Mouse (Mus musculus) lung, adult 2 months (tissue): ENCODE measurements around the gene Rinl. TPM values are rescaled to one million over a fixed set of nuclear protein-coding genes. Genes with fewer than 3 reads are reported as not detected.

ENCODE experiments used
- DNase-seq: peaks from one replicate; pipeline ENCODE4 v3.0.0; 2022
- H3K4me1 ChIP-seq: fragments of 200-500 bp; 2 replicates; pipeline ENCODE4 v1.6.1; 2011; ENCODE audit warnings: low read length; ENCODE audit not compliant: control insufficient read depth, insufficient read depth
- H3K4me3 ChIP-seq: fragments of 200-500 bp; replicated peaks from 2 replicates; pipeline ENCODE3; 2011; ENCODE audit warnings: low read depth, mild to moderate bottlenecking, control low read depth, low read length; ENCODE audit errors: extremely low read depth
- CTCF ChIP-seq: fragments of 200-500 bp; IDR thresholded peaks from 2 replicates; pipeline ENCODE4 v1.5.1; 2011; ENCODE audit warnings: mild to moderate bottlenecking, low read length, control low read depth; ENCODE audit not compliant: insufficient read depth
- POLR2A ChIP-seq: fragments of 200-500 bp; IDR thresholded peaks from 2 replicates; pipeline ENCODE4 v1.6.1; 2011; ENCODE audit warnings: low read depth, mild to moderate bottlenecking, control low read depth, low read length, borderline replicate concordance; ENCODE audit errors: extremely low read depth
- WGBS: fragments of 180-500 bp; shearing (Covaris S2); methylation state at CpG from one replicate; pipeline ENCODE4 v1.1.7; 2018; 5-methylcytosine and 5-hydroxymethylcytosine counted together
- polyA plus RNA-seq: library from polyadenylated mRNA; depleted of rRNA; stranded (reverse); fragments of >200 nt; gene quantifications from 2 replicates; pipeline ENCODE4 v1.2.3, GENCODE M21; 2012; rRNA removed

The Rinl gene
- 11.2 and 14.5 TPM in 2 replicates for polyA plus RNA-seq

DNA sequence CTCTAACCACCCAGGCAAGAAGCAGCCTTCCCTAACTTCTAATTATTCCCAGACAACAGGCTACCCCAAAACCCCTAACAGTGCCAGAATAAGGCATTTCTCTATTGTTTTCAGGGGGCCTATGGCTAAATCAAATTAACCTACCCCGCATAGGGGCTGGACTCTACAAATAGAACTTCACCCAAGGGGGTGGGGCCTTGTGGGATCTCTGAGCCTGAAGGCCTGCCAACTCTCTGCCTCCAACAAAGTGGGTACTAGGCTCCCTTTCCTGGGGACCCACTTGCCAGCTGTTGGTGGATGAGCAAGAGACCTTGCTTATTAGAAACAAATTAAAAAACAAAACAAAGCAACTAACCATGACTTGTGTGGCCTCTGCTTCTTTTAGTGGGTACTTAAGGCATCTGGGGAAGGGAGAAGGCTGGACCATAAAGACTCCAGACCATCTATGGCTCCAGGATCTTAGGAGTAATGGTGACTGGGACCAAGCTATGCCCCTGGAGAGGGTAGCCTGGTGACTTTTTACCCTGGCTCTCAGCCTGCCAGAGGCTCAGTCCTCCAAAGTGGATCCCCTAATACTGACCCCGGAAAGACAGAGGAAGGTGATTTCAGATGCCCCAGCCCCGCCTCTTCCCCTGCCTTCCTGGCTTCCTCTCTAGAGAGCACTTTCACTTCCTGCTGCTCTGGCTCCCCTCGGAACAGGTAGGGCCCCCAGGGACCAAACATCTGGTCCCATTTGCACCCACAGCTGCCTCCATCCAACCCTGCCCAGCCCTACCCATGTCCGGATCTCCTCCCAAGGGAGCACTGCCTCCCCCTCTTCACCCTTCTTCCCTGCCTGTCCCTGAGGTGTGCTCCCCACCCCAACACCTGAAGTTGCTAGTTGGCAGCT, at the start of gene Rinl:
Gene Rinl (plus strand): TSS at position 663 of the 889 bp plus-strand sequence.
- 52% methylated on average over 5 of the region's 5 CpGs for whole genome bisulfite sequencing
- Histone ChIP-seq H3K4me3 (peak within 1 kb of the TSS; percentile 49), H3K4me1 (no peaks in the 10 kb centered on the region)
- TF ChIP-seq CTCF (no peak), POLR2A (no peak)
- DNase-seq, result no peak

DNA sequence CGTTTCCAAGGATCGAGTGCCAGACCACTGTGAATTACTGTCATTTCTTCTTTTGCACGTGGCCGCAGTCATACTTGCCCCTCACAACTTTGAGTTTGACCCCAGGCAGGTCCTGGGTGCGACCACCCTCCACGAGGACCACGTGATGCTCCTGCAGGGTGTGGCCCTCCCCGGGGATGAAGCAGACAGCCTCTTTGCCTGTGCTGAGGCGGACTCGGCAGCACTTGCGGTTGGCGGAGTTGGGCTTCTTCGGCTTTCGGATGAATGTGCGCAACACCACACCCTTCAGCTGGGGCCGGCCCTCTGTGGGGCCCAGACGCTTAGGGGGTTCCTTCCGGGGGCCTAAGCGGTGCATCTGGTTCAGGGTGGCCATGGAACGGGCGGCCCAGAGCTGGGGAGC, 48.9 kb upstream of the Rinl start:
- DNase-seq, result no peak
- 91% methylated on average over 21 of the region's 21 CpGs for WGBS
- Histone ChIP-seq H3K4me3 (no peak overlapping the region), H3K4me1 (peaks cover 5% of the 10 kb centered on the region)
- TF ChIP-seq CTCF, result no peak
- TF ChIP-seq POLR2A, result no peak

DNA sequence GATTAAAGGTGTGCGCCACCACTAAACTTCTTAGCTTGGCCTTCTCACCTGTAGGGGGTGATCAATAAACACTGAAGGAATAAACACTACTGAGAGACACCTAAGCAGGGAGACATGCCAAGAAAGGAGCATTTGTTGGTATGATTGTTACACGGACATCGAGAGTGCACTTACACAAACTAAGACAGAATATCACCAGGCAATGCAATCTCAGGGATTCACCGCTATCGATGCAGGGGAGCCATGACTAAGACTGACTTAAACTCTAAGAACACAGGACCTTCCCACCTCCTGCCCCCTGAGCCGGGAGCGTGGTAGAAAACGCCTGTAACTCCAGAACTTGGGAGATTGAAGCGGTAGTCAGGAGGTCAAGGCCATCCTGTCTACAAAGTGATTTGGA, 47.8 kb upstream of the Rinl start:
- peak overlapping the region; percentile 81 for H3K4me3 ChIP-seq
- peaks cover 5% of the 10 kb centered on the region for H3K4me1 ChIP-seq
- TF ChIP-seq POLR2A (no peak), CTCF (no peak)
- 24% methylated on average over 9 of the region's 9 CpGs for WGBS
- no peak for DNase-seq

DNA sequence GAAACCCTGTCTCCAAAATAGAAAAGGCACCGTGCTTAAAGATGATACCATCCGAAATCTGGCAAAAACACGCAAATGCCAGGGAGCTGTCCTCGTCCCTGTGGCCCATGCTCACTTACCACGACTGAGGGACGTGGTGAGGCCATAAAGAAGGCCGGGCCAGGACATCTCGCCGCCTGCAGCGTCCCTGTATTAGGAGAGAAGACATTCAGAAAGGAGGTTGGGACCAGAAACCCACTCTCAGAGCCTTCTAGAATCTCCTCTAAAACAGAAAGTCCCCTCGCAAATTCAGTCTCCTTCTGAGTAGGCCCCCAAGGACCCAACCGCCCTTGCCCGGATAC, 47.4 kb upstream of the Rinl start:
- WGBS, result 1% methylated on average over 13 of the region's 13 CpGs
- DNase-seq, result no peak
- no peak for TF ChIP-seq POLR2A
- Histone ChIP-seq H3K4me3 (peak overlapping the region; percentile 81), H3K4me1 (peaks cover 5% of the 10 kb centered on the region)

DNA sequence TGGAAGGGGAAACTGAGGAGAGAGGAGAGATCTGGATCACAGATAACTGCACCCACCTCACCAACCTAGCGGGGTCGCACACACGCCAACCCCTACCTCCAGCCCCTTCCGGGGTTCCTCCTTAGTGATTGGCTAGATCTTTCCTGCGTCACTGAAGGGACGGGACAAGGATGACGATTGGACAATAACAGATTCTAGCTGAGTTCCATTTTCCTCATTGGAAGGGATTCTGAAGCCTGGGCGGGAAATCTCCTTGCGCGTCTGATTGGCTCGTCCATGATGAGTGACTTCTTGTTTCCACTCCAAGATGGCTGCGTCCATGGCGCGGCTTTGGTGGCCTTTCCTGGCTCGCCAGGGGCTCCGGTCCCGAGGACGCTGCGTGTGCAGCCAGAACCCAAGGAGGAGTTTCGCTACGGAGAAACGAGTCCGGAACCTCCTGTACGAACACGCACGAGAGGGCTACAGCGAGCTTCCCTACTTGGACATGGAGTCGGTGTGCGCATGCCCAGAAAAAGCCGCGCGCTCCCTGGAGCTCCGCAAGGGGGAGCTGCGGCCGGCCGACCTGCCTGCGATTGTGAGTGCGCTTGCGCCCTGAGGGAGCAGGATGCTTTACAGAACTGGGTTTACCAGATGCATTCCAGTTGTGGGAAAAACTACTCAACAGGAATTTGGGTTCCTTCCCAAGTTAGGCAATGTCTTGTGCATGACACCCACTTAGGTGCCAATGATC, 46.9 kb upstream of the Rinl start, which contains the start of the genes Mrps12 and Sars2:
Gene Mrps12 (minus strand): TSS at position 112 of the 730 bp plus-strand sequence.
Gene Sars2 (plus strand): TSS at position 284 of the 730 bp plus-strand sequence.
- peak; percentile 98 for DNase-seq
- peak within 1 kb of the TSS; percentile 84 for H3K4me3 ChIP-seq
- H3K4me1 ChIP-seq, result peaks cover 5% of the 10 kb centered on the region
- under 1% methylated on average over 39 of the region's 39 CpGs for WGBS
- TF ChIP-seq POLR2A (peak; percentile 97), CTCF (peak; percentile 50)

DNA sequence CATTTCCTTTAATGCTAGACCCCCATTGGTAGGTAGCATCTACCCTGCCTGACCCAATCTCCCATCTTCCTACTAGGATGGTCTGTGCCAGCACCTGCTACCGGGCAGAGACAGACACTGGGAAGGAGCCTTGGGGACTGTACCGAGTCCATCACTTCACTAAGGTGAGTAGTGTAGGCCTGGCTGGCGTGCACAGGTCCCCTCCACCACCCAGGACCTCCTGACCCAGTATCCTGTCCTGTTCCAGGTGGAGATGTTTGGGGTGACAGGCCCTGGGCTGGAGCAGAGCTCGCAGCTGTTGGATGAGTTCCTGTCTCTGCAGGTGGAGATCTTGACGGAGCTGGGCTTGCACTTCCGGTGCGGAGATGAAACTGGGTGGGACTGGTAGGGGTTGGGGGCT, 38.8 kb upstream of the Rinl start:
- TF ChIP-seq CTCF (no peak), POLR2A (no peak)
- Histone ChIP-seq H3K4me1 (no peaks in the 10 kb centered on the region), H3K4me3 (no peak overlapping the region)
- DNase-seq, result no peak
- 90% methylated on average over 7 of the region's 7 CpGs for WGBS

DNA sequence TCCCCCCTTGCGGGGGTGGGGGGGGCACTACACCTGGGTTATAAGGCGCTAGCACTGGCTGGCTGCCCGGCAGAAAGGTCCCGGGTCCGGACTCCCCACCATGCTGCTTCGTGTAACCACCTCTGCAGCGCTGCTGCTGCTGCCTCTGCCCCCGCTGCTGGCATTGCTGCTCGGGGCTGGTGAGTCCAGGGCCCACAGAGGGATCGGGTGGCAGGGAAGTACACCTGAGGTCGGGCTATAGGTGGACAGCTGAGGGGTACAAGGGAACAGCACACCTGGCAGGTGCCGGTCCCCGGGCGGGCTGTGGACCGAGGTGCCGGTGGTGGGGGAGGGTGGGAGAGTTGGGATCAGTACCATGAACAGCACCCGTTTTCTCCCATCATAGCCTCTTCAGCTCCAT, 32.7 kb upstream of the Rinl start, which contains the start of gene Ccer2:
Gene Ccer2 (plus strand): TSS at position 96 of the 400 bp plus-strand sequence.
- Histone ChIP-seq H3K4me3 (no peak within 1 kb of the TSS), H3K4me1 (no peaks in the 10 kb centered on the region)
- 5% methylated on average over 17 of the region's 17 CpGs for WGBS
- DNase-seq, result no peak
- TF ChIP-seq POLR2A (no peak), CTCF (no peak)

DNA sequence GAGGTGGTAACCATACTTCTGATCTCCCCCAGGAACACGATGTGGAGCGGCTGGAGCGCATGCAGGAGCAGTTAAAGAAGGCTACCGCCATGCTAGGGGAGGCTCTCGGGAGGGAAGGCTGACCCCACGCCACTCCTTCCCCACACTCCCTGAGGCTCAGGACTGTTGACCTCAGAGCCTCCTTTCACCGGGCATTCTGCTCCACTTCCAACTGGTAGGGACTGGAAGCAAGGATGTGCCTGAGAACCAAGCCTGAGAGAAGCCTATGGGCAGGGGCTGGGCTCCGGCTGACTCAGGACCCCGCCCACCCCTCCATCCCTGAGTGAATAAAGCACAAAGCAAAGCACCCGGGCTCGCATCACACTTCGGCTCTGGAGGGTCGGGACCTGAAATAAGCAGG, 30.1 kb upstream of the Rinl start:
- DNase-seq, result no peak
- Histone ChIP-seq H3K4me3 (no peak overlapping the region), H3K4me1 (no peaks in the 10 kb centered on the region)
- 79% methylated on average over 13 of the region's 13 CpGs for WGBS
- TF ChIP-seq POLR2A (no peak), CTCF (no peak)

DNA sequence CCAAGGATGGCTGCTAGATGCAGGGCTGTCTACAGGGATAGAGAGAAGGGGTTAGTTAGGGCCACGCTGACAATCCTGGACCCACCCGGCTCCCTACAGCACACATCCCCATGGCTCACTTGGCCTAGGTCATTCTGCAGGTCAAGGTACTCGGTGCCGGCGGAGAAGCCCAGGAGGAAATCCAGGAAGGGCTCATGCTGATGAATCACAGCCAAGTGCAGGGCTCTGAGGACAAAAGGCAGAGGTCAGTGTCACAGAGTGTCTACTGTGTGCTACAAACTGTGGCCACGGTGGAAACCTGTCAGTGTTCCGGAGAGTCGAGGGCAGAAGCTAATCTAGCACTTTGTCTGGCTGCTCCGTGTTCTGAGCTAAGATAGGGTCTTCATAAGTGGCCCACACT, 26.9 kb upstream of the Rinl start:
- no peak overlapping the region for H3K4me3 ChIP-seq
- WGBS, result 86% methylated on average over 9 of the region's 9 CpGs
- no peak for DNase-seq
- TF ChIP-seq CTCF, result no peak
- no peak for TF ChIP-seq POLR2A
- H3K4me1 ChIP-seq, result peaks cover 9% of the 10 kb centered on the region
